Mouse (Mus musculus): Measurements from ENCODE around the gene Cptp. TPM values are rescaled to one million over a fixed set of nuclear protein-coding genes. Genes with fewer than 3 reads are reported as not detected.

Cptp gene
- polyA plus RNA-seq, 1 experiment from 2014 or later: 13.8 TPM

DNA sequence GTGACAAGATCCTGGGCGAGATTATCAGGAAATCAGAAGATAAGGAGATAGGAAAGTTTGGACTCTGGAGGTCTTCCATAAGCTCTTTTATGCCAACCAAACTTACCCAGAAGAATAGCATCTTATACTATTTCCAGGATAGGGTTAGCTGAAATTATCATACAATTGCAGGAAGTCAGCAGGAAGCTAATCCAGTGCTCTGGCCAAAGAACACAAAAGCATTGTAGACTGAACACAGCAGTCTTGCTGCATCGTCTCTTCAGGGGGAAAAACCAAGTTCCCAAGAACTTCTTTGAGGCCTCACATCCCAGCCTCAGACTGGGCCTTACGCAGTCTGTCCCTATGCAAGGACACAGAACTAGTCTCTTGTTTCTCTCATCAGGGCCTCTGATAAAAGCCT is 14.3 kb upstream of the Cptp start:
- no peak overlapping the region for H3K4me3 ChIP-seq
- no peak for ATAC-seq (ENCODE audit: low FRiP score, low read depth)
- peaks cover 57% of the 10 kb centered on the region for H3K36me3 ChIP-seq
- no peaks in the 10 kb centered on the region for H3K9me3 ChIP-seq
- no peaks in the 10 kb centered on the region for H3K27me3 ChIP-seq
- no peak overlapping the region for H3K9ac ChIP-seq
- H3K27ac ChIP-seq: peak overlapping the region; percentile 11; the same call in 1 of the 2 replicates
- 77% methylated on average over 3 of the region's 3 CpGs for WGBS
- H3K4me2 ChIP-seq (replicated peaks): no peak overlapping the region
- no peaks in the 10 kb centered on the region for H3K4me1 ChIP-seq

DNA sequence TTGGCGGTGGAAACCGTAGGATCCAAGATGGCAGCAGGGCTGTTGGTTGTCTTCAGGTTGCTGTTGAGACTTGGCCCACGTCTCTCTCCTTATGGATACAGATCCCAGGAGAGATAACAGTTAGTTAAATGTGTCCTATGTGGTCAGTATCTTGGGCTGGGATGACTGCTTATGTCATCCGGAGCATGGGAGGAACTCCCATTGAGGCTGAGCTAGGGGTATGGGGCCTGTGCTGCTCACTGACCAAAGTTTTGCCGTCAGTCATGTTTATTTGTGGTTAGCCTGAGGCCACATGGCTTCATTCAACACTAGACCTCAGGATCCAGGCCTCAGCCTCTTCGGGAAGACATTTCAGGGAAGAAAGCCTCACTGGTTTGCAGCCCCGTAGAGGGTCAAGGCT is 2.2 kb upstream of the Cptp start:
- H3K4me1 ChIP-seq: peaks cover 22% of the 10 kb centered on the region
- no peak overlapping the region for H3K4me2 ChIP-seq (replicated peaks)
- H3K27me3 ChIP-seq: no peaks in the 10 kb centered on the region
- H3K9ac ChIP-seq: 0 out of 2 replicates have a peak overlapping the region, but pooled peaks have one; percentile 0
- peaks cover 45% of the 10 kb centered on the region for H3K36me3 ChIP-seq
- 92% methylated on average over 7 of the region's 7 CpGs for WGBS
- no peaks in the 10 kb centered on the region for H3K9me3 ChIP-seq
- H3K27ac ChIP-seq: no peak overlapping the region
- no peak for ATAC-seq (ENCODE audit: low FRiP score, low read depth)
- H3K4me3 ChIP-seq: no peak overlapping the region

DNA sequence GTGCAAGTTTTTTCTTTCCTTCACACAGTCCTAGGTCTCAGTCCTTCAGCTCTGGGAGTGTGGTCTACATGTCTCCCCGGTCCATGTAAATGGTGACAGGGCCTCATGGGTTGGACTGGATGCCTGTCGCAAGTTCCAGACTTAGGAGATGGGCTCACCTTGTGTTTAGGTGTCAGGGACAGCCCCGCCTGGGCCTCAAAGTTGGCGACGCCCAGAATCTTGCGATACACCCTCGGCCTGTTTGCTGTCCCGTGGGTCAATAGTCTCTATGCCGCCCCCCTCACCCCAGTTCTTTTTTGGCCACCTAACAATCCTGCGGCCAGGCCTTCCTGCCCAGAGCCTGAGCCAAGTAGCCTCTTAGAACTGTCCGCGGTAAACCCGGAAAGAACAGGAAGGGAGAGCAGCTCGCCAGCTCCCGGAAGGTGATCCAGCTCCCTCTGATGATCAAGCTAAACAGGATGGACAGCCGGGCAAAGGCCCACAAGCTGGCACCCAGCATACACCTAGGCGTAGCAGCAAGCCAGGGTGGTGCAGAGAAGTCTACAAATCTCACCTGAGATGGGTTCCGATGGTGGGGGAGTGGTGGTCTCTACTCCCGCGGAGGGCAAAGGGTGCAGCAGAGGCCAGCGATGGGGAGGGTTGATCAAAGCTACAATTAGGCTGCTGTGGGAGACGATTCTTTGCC is 484 bp downstream of the Cptp start:
- Histone ChIP-seq H3K4me3 (peak overlapping the region; percentile 75), H3K4me1 (peaks cover 22% of the 10 kb centered on the region), H3K36me3 (peaks cover 43% of the 10 kb centered on the region), H3K27ac (no peak overlapping the region), H3K9ac (peak overlapping the region; percentile 84), H3K27me3 (no peaks in the 10 kb centered on the region), H3K9me3 (no peaks in the 10 kb centered on the region), H3K4me2 (replicated peaks) (peak overlapping the region; percentile 94)
- WGBS: 9% methylated on average over 22 of the region's 22 CpGs
- peak; percentile 10; the same call in 1 of the 2 replicates for ATAC-seq (ENCODE audit: low FRiP score, low read depth)

DNA sequence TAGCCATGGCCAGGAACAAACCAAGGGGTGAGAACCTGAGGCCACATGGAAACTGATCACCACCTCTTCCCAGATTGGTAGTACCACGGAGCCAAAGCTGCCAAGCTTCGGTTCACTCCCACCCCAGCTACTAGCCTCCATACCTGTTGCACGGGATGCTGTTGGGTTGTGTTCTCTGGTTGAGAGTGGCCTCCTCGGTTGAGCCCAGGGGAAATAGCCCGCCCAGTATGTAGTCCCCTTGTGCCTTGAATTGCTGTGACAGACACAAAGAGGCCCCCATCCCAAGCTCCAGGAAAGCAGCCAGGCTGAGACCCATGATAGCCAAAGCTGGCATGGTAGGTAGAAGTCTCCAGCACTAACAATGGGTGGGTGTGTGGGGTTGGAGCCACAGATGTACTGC is 6.2 kb downstream of the Cptp start, which contains the start of gene Tas1r3:
TSS of gene Tas1r3 (minus strand) at position 362 of the 400 bp plus-strand sequence.
- H3K4me3 ChIP-seq: no peak within 1 kb of the TSS
- H3K4me1 ChIP-seq: peaks cover under 1% of the 10 kb centered on the region; the same call in 1 of the 2 replicates
- H3K36me3 ChIP-seq: peaks cover 57% of the 10 kb centered on the region
- ATAC-seq (ENCODE audit: low FRiP score, low read depth): no peak
- 74% methylated on average over 5 of the region's 5 CpGs for whole genome bisulfite sequencing
- H3K27ac ChIP-seq: no peak within 1 kb of the TSS
- H3K4me2 ChIP-seq (replicated peaks): no peak within 1 kb of the TSS
- no peaks in the 10 kb centered on the region for H3K27me3 ChIP-seq
- no peaks in the 10 kb centered on the region for H3K9me3 ChIP-seq
- no peak within 1 kb of the TSS for H3K9ac ChIP-seq

- Histone ChIP-seq H3K27ac (no peak overlapping the region), H3K27me3 (no peaks in the 10 kb centered on the region), H3K9me3 (no peaks in the 10 kb centered on the region), H3K36me3 (peaks cover 65% of the 10 kb centered on the region), H3K4me2 (replicated peaks) (no peak overlapping the region), H3K4me3 (no peak overlapping the region), H3K4me1 (no peaks in the 10 kb centered on the region), H3K9ac (no peak overlapping the region)
- no peak for ATAC-seq (ENCODE audit: low FRiP score, low read depth)
- WGBS: 91% methylated on average over 7 of the region's 7 CpGs
Measured at GRCm38 (mm10) chr4:155861787-155862186, 7.5 kb downstream of the Cptp start.

DNA sequence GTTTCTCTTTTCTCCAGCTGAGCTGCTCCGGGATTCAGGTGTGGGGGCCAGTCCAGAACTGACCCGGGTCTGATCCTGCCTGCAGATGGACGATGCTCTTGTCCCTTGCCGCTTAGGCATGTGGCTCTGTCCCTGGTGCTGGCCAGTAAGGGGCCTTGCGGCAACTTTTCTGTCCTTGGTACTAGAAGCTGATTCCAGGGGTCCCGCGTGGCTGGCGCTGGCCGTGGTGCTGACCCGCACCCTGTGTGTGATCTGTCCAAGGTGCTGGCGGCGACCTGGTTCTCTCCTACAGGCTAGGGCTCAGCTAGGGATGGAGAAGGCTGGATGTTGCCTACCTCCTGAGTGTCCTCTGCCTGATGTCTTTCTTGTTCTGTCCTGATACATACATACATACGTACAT is 9.9 kb downstream of the Cptp start:
- 16% methylated on average over 13 of the region's 13 CpGs for WGBS
- ATAC-seq (ENCODE audit: low FRiP score, low read depth): peak; percentile 64; the same call in 1 of the 2 replicates
- no peak overlapping the region for H3K4me3 ChIP-seq

GRCm38 (mm10) chr4:155856881-155857280 is 12.4 kb downstream of the Cptp start:
- Histone ChIP-seq H3K4me1 (no peaks in the 10 kb centered on the region), H3K9ac (no peak overlapping the region), H3K36me3 (peaks cover 78% of the 10 kb centered on the region), H3K4me2 (replicated peaks) (no peak overlapping the region), H3K27me3 (no peaks in the 10 kb centered on the region), H3K9me3 (no peaks in the 10 kb centered on the region), H3K27ac (no peak overlapping the region), H3K4me3 (no peak overlapping the region)
- no peak for ATAC-seq (ENCODE audit: low FRiP score, low read depth)
- WGBS: 72% methylated on average over 3 of the region's 3 CpGs

More for the DNA sequence above, 9.9 kb downstream of the Cptp start:
- no peak overlapping the region for H3K27ac ChIP-seq
- H3K4me2 ChIP-seq (replicated peaks): no peak overlapping the region
- no peaks in the 10 kb centered on the region for H3K27me3 ChIP-seq
- H3K9me3 ChIP-seq: no peaks in the 10 kb centered on the region
- no peak overlapping the region for H3K9ac ChIP-seq
- peaks cover 66% of the 10 kb centered on the region for H3K36me3 ChIP-seq
- no peaks in the 10 kb centered on the region for H3K4me1 ChIP-seq

- Histone ChIP-seq H3K27ac (no peak overlapping the region), H3K9ac (no peak overlapping the region), H3K4me2 (replicated peaks) (no peak overlapping the region), H3K36me3 (peaks cover 72% of the 10 kb centered on the region), H3K9me3 (no peaks in the 10 kb centered on the region), H3K27me3 (no peaks in the 10 kb centered on the region), H3K4me3 (no peak overlapping the region), H3K4me1 (no peaks in the 10 kb centered on the region)
- 91% methylated on average over 12 of the region's 12 CpGs for WGBS
- no peak for ATAC-seq (ENCODE audit: low FRiP score, low read depth)
Measured at GRCm38 (mm10) chr4:155856071-155856470, 13.2 kb downstream of the Cptp start.

DNA sequence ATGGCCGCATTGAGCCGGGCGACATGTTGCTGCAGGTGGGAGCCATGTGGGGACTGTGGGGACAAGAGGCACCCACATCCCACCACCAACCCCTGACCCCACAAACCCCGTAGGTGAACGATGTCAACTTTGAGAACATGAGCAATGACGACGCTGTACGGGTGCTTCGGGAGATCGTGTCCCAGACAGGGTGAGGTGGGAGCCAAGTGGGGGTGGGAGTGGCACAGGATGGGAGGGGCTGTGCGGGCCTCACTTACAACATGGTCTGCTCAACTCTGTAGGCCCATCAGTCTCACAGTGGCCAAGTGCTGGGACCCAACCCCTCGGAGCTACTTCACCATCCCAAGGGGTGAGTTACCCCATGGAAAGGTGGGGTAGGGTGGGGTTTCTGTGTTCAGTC is 14.2 kb downstream of the Cptp start:
- no peak overlapping the region for H3K9ac ChIP-seq
- H3K27ac ChIP-seq: no peak overlapping the region
- H3K9me3 ChIP-seq: no peaks in the 10 kb centered on the region
- H3K27me3 ChIP-seq: no peaks in the 10 kb centered on the region
- H3K4me2 ChIP-seq (replicated peaks): no peak overlapping the region
- H3K4me3 ChIP-seq: no peak overlapping the region
- ATAC-seq (ENCODE audit: low FRiP score, low read depth): no peak
- H3K4me1 ChIP-seq: no peaks in the 10 kb centered on the region; the same call in 1 of the 2 replicates
- 90% methylated on average over 12 of the region's 12 CpGs for WGBS
- peaks cover 64% of the 10 kb centered on the region for H3K36me3 ChIP-seq

DNA sequence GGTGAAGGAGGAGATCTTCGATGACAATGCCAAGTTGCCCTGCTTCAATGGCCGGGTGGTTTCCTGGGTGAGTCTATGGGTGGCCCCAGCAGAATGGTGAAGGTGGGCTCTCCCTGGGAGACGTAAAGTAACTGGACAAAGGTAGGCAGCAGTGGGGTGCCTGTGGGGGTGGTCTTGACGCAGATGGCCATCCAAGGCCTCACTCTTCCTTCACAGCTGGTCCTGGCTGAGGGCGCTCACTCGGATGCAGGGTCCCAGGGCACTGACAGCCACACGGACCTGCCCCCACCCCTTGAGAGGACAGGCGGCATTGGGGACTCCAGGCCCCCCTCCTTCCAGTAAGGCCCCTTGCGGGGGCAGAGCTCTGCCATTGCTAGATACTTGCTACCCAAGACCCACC is 15.8 kb downstream of the Cptp start:
- Histone ChIP-seq H3K4me3 (no peak overlapping the region), H3K9ac (no peak overlapping the region), H3K9me3 (no peaks in the 10 kb centered on the region), H3K36me3 (peaks cover 53% of the 10 kb centered on the region), H3K27me3 (no peaks in the 10 kb centered on the region), H3K4me2 (replicated peaks) (no peak overlapping the region), H3K4me1 (peaks cover 16% of the 10 kb centered on the region), H3K27ac (no peak overlapping the region)
- no peak for ATAC-seq (ENCODE audit: low FRiP score, low read depth)
- 89% methylated on average over 9 of the region's 9 CpGs for WGBS

DNA sequence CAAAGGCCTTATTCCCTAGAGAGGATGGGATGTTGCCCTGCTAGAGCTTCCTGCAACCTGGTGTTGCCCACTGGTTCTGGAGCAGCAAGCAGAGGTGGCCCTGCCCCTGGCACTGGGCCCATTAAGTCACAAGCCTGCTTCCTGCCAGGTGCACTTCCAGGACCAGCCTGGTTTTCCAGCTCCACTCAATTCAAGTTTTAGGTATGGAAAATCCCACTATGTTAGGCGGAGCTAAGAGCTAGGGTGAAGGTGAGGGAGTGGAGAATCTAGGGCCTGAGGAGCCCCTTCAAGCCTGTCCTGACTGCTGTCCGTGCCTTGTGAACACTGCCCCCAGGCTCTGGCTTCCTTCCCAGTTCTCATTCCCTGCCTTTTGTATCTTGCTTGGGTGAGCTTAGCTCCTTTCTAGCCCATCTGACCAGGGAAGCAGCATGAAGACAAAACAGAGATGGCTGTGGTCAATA is 17.3 kb downstream of the Cptp start:
- Histone ChIP-seq H3K9ac (no peak overlapping the region), H3K4me2 (replicated peaks) (no peak overlapping the region), H3K27me3 (no peaks in the 10 kb centered on the region), H3K9me3 (no peaks in the 10 kb centered on the region), H3K4me1 (peaks cover 22% of the 10 kb centered on the region), H3K27ac (no peak overlapping the region), H3K4me3 (no peak overlapping the region), H3K36me3 (peaks cover 38% of the 10 kb centered on the region)
- WGBS: 87% methylated on average over 2 of the region's 2 CpGs
- ATAC-seq (ENCODE audit: low FRiP score, low read depth): no peak

DNA sequence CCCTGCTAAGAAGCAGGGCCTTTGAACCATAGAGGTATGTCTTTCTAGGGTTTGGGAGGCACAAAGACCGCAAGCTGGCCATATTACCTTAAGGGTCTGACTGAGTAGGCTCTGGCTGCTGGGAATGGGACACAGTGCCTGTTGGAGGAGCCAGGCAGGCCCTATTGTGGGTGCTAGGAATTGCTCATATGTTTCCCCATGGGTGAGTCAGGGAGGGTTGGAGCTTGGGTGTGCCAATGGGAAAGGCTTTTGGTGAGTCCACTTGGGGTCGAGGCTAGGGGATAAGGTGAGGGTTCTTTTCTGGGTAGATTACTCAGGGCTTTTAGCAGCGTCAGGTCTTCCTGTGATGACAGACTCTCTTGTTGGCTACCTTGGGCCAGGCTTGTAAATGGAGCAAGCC is 17.9 kb downstream of the Cptp start:
- Histone ChIP-seq H3K36me3 (peaks cover 32% of the 10 kb centered on the region), H3K4me2 (replicated peaks) (no peak overlapping the region), H3K4me3 (no peak overlapping the region), H3K9ac (no peak overlapping the region), H3K9me3 (no peaks in the 10 kb centered on the region), H3K27ac (no peak overlapping the region), H3K27me3 (no peaks in the 10 kb centered on the region), H3K4me1 (peaks cover 28% of the 10 kb centered on the region)
- no peak for ATAC-seq (ENCODE audit: low FRiP score, low read depth)
- 84% methylated on average over 3 of the region's 3 CpGs for WGBS
